Mouse (Mus musculus) bone marrow macrophage, adult 2 months (primary cell): ENCODE measurements at regions not wholly inside any gene's neighbourhood (a gene's known extent, or its start where the extent isn't known, plus 50 kb on each side); places are given as distances from the start of the nearest gene placed in this dataset.

Source experiments
- H3K27ac ChIP-seq: 2 replicates; pipeline ENCODE4 v1.5.1; 2012; ENCODE audit warnings: low read depth, low read length; ENCODE audit not compliant: insufficient read depth
- H3K4me1 ChIP-seq: 2 replicates; pipeline ENCODE4 v1.6.1; 2012; ENCODE audit warnings: low read length; ENCODE audit not compliant: control insufficient read depth, insufficient read depth
- H3K4me3 ChIP-seq: 2 replicates; pipeline ENCODE4 v1.5.1; 2012; ENCODE audit warnings: mild to moderate bottlenecking, low read length, moderate library complexity; ENCODE audit not compliant: insufficient read depth
- CTCF ChIP-seq: IDR thresholded peaks from 2 replicates; pipeline ENCODE4 v1.5.1; 2012; ENCODE audit warnings: low read depth, mild to moderate bottlenecking, low read length, moderate library complexity
- POLR2A ChIP-seq: IDR thresholded peaks from 2 replicates; pipeline ENCODE4 v1.6.1; 2012; ENCODE audit warnings: mild to moderate bottlenecking, low read depth, low read length, borderline replicate concordance

- TF ChIP-seq CTCF, result 0 out of 2 replicates have a peak, but pooled peaks have one; percentile 7
- TF ChIP-seq POLR2A, result no peak
- Histone ChIP-seq H3K4me3 (no peak overlapping the region), H3K4me1 (0 out of 2 replicates have a peak, but pooled peaks cover 2% of the 10 kb centered on the region), H3K27ac (no peak overlapping the region)
Measured at GRCm38 (mm10) chr13:107927499-107928215, 116.6 kb upstream of the Smim15 start.

- TF ChIP-seq POLR2A, result no peak
Measured at GRCm38 (mm10) chr13:107925470-107925869, 118.8 kb upstream of the Smim15 start.

GRCm38 (mm10) chr13:107923129-107924114, 120.8 kb upstream of the Smim15 start:
- TF ChIP-seq POLR2A (no peak), CTCF (no peak)
- Histone ChIP-seq H3K4me3 (no peak overlapping the region), H3K4me1 (peaks cover 8% of the 10 kb centered on the region), H3K27ac (no peak overlapping the region)

More at GRCm38 (mm10) chr13:107925470-107925869, 118.8 kb upstream of the Smim15 start:
- 0 out of 2 replicates have a peak, but pooled peaks cover 2% of the 10 kb centered on the region for H3K4me1 ChIP-seq
- H3K27ac ChIP-seq, result no peak overlapping the region
- H3K4me3 ChIP-seq, result no peak overlapping the region

- Histone ChIP-seq H3K4me1 (peaks cover 17% of the 10 kb centered on the region), H3K27ac (peak overlapping the region; percentile 19), H3K4me3 (no peak overlapping the region)
- TF ChIP-seq CTCF, result no peak
- TF ChIP-seq POLR2A, result no peak
Measured at GRCm38 (mm10) chr13:107919403-107919802, 124.8 kb upstream of the Smim15 start.

- Histone ChIP-seq H3K4me1 (peaks cover 19% of the 10 kb centered on the region), H3K4me3 (no peak overlapping the region), H3K27ac (no peak overlapping the region)
- TF ChIP-seq CTCF, result no peak
- TF ChIP-seq POLR2A, result no peak
Measured at GRCm38 (mm10) chr13:107918478-107918877, 125.8 kb upstream of the Smim15 start.

- H3K4me1 ChIP-seq, result peaks cover 22% of the 10 kb centered on the region
- no peak overlapping the region for H3K4me3 ChIP-seq
- no peak overlapping the region for H3K27ac ChIP-seq
- TF ChIP-seq POLR2A, result no peak
- no peak for TF ChIP-seq CTCF
Measured at GRCm38 (mm10) chr13:107918065-107918464, 126.2 kb upstream of the Smim15 start.

- no peak overlapping the region for H3K4me3 ChIP-seq
- TF ChIP-seq CTCF (no peak), POLR2A (no peak)
- peaks cover 22% of the 10 kb centered on the region for H3K4me1 ChIP-seq
- H3K27ac ChIP-seq, result no peak overlapping the region
Measured at GRCm38 (mm10) chr13:107917564-107917963, 126.7 kb upstream of the Smim15 start.

GRCm38 (mm10) chr13:107910125-107910524, 134.1 kb upstream of the Smim15 start:
- Histone ChIP-seq H3K4me1 (peaks cover 7% of the 10 kb centered on the region), H3K4me3 (no peak overlapping the region), H3K27ac (no peak overlapping the region)
- TF ChIP-seq POLR2A, result no peak
- TF ChIP-seq CTCF, result no peak

GRCm38 (mm10) chr13:107909343-107910067, 134.7 kb upstream of the Smim15 start:
- Histone ChIP-seq H3K4me1 (peaks cover 13% of the 10 kb centered on the region), H3K27ac (no peak overlapping the region), H3K4me3 (no peak overlapping the region)
- no peak for TF ChIP-seq POLR2A
- no peak for TF ChIP-seq CTCF
